Mouse (Mus musculus): ENCODE data around the gene Sult4a1. TPM values are rescaled to one million over a fixed set of nuclear protein-coding genes. Genes with fewer than 3 reads are reported as not detected.
A peak's percentile ranks its signal among the peaks of the same experiment; 100 is the strongest.

The Sult4a1 gene
- not detected in 2 replicates for polyA plus RNA-seq (2012; ENCODE audit: insufficient read depth, insufficient read length, low replicate concordance, missing spikeins)

GRCm38 (mm10) chr15:84105105-84105923 is at the start of gene Sult4a1:
Gene Sult4a1, minus strand, starts transcription at chr15:84105754.
- H3K27ac ChIP-seq (ENCODE audit: insufficient read depth, low read depth, low read length) = peak within 1 kb of the TSS; percentile 68
- TF ChIP-seq CTCF (IDR thresholded peaks at IDR 0.05; ENCODE audit: insufficient read depth, low read depth, low read length) (no peak), POLR2A (IDR thresholded peaks at IDR 0.05; ENCODE audit: insufficient read depth, low read depth, low read length) (peak; percentile 88)
- peak within 1 kb of the TSS; percentile 64 for H3K4me3 ChIP-seq (ENCODE audit: insufficient read depth, low read depth, low read length)
- 1% methylated on average over 62 of the region's 77 CpGs for WGBS
- peaks cover 41% of the 10 kb centered on the region for H3K4me1 ChIP-seq (ENCODE audit: control insufficient read depth, insufficient read depth, low read length)

GRCm38 (mm10) chr15:84140929-84141328 is 35.4 kb upstream of the Sult4a1 start:
- Histone ChIP-seq H3K4me1 (ENCODE audit: control insufficient read depth, insufficient read depth, low read length) (no peaks in the 10 kb centered on the region), H3K4me3 (ENCODE audit: insufficient read depth, low read depth, low read length) (no peak overlapping the region), H3K27ac (ENCODE audit: insufficient read depth, low read depth, low read length) (no peak overlapping the region)
- TF ChIP-seq POLR2A (IDR thresholded peaks at IDR 0.05; ENCODE audit: insufficient read depth, low read depth, low read length) = no peak
- no peak for TF ChIP-seq CTCF (IDR thresholded peaks at IDR 0.05; ENCODE audit: insufficient read depth, low read depth, low read length)
- 71% methylated on average over 5 of the region's 5 CpGs for WGBS

GRCm38 (mm10) chr15:84140109-84140508 is 34.6 kb upstream of the Sult4a1 start:
- WGBS = 63% methylated on average over 3 of the region's 3 CpGs
- no peak overlapping the region for H3K4me3 ChIP-seq (ENCODE audit: insufficient read depth, low read depth, low read length)
- H3K27ac ChIP-seq (ENCODE audit: insufficient read depth, low read depth, low read length) = no peak overlapping the region
- TF ChIP-seq POLR2A (IDR thresholded peaks at IDR 0.05; ENCODE audit: insufficient read depth, low read depth, low read length) (no peak), CTCF (IDR thresholded peaks at IDR 0.05; ENCODE audit: insufficient read depth, low read depth, low read length) (no peak)
- H3K4me1 ChIP-seq (ENCODE audit: control insufficient read depth, insufficient read depth, low read length) = no peaks in the 10 kb centered on the region

- Histone ChIP-seq H3K4me1 (ENCODE audit: control insufficient read depth, insufficient read depth, low read length) (no peaks in the 10 kb centered on the region), H3K4me3 (ENCODE audit: insufficient read depth, low read depth, low read length) (no peak overlapping the region), H3K27ac (ENCODE audit: insufficient read depth, low read depth, low read length) (no peak overlapping the region)
- TF ChIP-seq POLR2A (IDR thresholded peaks at IDR 0.05; ENCODE audit: insufficient read depth, low read depth, low read length) (no peak), CTCF (IDR thresholded peaks at IDR 0.05; ENCODE audit: insufficient read depth, low read depth, low read length) (no peak)
- 90% methylated on average over 5 of the region's 5 CpGs for WGBS
These were observed 34.0 kb upstream of the Sult4a1 start for GRCm38 (mm10) chr15:84139592-84140005.

- no peak overlapping the region for H3K27ac ChIP-seq (ENCODE audit: insufficient read depth, low read depth, low read length)
- no peak for TF ChIP-seq CTCF (IDR thresholded peaks at IDR 0.05; ENCODE audit: insufficient read depth, low read depth, low read length)
- TF ChIP-seq POLR2A (IDR thresholded peaks at IDR 0.05; ENCODE audit: insufficient read depth, low read depth, low read length) = no peak
These were observed 31.2 kb upstream of the Sult4a1 start for GRCm38 (mm10) chr15:84136473-84137415.

GRCm38 (mm10) chr15:84135472-84135871 is 29.9 kb upstream of the Sult4a1 start:
- no peak overlapping the region for H3K4me3 ChIP-seq (ENCODE audit: insufficient read depth, low read depth, low read length)
- no peak overlapping the region for H3K27ac ChIP-seq (ENCODE audit: insufficient read depth, low read depth, low read length)
- H3K4me1 ChIP-seq (ENCODE audit: control insufficient read depth, insufficient read depth, low read length) = peaks cover 8% of the 10 kb centered on the region
- 91% methylated on average over 5 of the region's 5 CpGs for WGBS
- TF ChIP-seq POLR2A (IDR thresholded peaks at IDR 0.05; ENCODE audit: insufficient read depth, low read depth, low read length) (no peak), CTCF (IDR thresholded peaks at IDR 0.05; ENCODE audit: insufficient read depth, low read depth, low read length) (peak; percentile 30; the same call in 1 of the 2 replicates)

More at GRCm38 (mm10) chr15:84136473-84137415, 31.2 kb upstream of the Sult4a1 start:
- Histone ChIP-seq H3K4me3 (ENCODE audit: insufficient read depth, low read depth, low read length) (no peak overlapping the region), H3K4me1 (ENCODE audit: control insufficient read depth, insufficient read depth, low read length) (0 out of 2 replicates have a peak, but pooled peaks cover under 1% of the 10 kb centered on the region)
- 55% methylated on average over 12 of the region's 12 CpGs for WGBS

GRCm38 (mm10) chr15:84133440-84133839 is 27.9 kb upstream of the Sult4a1 start:
- H3K4me3 ChIP-seq (ENCODE audit: insufficient read depth, low read depth, low read length) = no peak overlapping the region
- H3K27ac ChIP-seq (ENCODE audit: insufficient read depth, low read depth, low read length) = no peak overlapping the region
- TF ChIP-seq CTCF (IDR thresholded peaks at IDR 0.05; ENCODE audit: insufficient read depth, low read depth, low read length) = no peak
- TF ChIP-seq POLR2A (IDR thresholded peaks at IDR 0.05; ENCODE audit: insufficient read depth, low read depth, low read length) = no peak
- 89% methylated on average over 4 of the region's 4 CpGs for whole genome bisulfite sequencing
- peaks cover 8% of the 10 kb centered on the region for H3K4me1 ChIP-seq (ENCODE audit: control insufficient read depth, insufficient read depth, low read length)

GRCm38 (mm10) chr15:84131971-84132370 is 26.4 kb upstream of the Sult4a1 start:
- H3K4me3 ChIP-seq (ENCODE audit: insufficient read depth, low read depth, low read length) = no peak overlapping the region
- WGBS = 93% methylated on average over 7 of the region's 7 CpGs
- H3K4me1 ChIP-seq (ENCODE audit: control insufficient read depth, insufficient read depth, low read length) = peaks cover 8% of the 10 kb centered on the region
- no peak overlapping the region for H3K27ac ChIP-seq (ENCODE audit: insufficient read depth, low read depth, low read length)
- TF ChIP-seq CTCF (IDR thresholded peaks at IDR 0.05; ENCODE audit: insufficient read depth, low read depth, low read length) (no peak), POLR2A (IDR thresholded peaks at IDR 0.05; ENCODE audit: insufficient read depth, low read depth, low read length) (no peak)

All from olfactory bulb, adult 2 months (tissue).